Mouse (Mus musculus) embryo, embryonic 11.5 days (tissue): ENCODE measurements at regions not wholly inside any gene's neighbourhood (a gene's known extent, or its start where the extent isn't known, plus 50 kb on each side); places are given as distances from the start of the nearest gene placed in this dataset.
"Not testable (repeated sequence)": the region's sequence is repeated elsewhere in the genome, so short reads cannot be mapped to it uniquely, and the experiment has no call there.

ENCODE experiments used
- DNase-seq: peaks from one replicate; pipeline ENCODE4 v3.0.0-alpha.2; 2012; ENCODE audit warnings: low read depth, low spot score

DNA sequence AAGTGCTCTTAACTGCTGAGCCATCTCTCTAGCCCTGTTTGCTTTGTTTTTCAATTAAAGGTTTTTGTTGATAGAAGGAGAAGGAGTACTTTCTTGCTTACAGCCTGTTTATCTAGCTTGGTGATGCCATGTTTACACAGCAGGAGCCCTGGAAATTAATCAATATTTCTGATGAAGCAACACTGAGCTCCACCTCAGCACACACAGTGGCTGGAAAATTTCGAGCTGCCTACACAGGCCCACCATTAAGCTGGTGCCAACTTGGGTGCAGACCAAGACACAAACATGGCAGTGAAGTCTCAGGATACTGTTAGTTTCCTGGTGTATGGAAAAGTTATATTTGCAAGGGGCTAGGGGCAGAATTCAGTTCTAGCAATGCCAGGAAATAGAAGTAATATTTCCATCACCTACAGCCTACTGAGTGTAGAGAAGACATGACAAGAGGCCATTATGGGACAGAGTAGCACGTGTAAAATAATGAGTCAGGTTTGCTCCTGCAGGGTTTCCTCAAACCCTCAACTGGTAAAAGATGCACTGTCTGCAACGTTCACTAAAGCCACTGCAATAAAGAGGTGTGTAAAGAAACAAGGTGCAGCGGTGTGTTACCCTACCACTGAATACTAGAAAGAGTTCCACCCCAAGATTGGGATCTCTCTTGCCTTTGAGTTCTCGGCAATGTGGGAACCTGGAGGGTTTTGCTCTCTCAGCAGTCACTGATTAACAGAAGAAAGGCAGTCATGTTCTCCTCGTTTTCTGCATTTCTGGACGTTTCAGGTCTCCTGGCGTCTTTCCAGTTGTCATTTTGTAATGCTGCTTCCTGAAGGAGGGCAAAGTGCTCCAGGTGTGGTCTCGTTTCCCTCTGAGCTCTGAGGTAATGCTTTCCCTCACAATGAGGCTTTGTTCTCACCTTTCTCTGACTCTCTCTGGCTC, 108.8 kb upstream of the Fhl2 start:
- DNase-seq: no peak

DNA sequence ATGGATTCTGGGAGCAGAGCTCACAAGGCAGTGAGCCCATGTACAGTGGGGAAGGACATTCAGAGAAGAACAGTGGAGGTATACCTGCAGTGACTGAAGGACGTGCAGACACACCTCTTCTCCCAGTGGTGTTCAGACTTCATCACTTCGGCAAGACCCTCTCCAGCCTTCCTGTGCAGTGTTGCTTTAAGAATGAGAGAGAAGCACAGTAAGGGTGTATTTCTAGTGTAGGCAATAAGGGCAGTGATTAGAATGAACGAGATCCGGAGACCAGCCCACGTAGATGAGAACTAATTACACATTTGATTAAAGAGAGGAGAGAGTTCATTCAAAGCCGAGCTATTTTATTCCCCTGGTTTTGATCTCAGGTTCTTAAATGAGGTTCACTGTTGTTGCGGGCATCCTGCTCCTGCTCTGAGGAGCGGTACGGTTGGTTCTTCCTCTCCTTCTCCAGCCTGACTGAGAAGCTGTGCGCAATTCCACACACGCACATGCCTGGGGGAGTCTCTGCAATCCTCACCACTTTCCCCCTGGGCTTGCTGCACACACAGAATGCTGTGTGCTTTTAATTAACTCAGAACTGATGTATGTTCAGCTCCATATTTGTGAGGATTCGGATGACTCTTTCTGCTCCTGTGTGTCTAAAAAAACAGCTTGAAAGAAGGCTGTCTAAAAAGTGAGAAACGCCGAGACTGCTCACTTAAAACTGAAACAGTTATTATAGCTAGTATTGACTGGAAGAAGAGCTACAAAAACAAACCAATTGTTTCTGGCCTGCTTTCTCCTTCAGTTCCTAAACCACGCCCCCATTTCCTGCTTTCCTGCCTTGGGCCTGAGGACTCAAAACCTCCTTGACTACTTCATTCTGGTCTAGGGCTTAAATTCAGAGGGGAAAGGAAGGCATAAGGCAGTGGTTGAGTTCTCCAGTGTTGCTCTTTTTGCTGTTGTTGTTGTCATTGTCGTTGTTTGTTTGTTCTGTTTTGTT, 114.2 kb upstream of the Fhl2 start:
- DNase-seq: no peak

- not testable (repeated sequence) for DNase-seq
Observed at GRCm38 (mm10) chr1:43316331-43316730, 119.5 kb upstream of the Fhl2 start.

DNA sequence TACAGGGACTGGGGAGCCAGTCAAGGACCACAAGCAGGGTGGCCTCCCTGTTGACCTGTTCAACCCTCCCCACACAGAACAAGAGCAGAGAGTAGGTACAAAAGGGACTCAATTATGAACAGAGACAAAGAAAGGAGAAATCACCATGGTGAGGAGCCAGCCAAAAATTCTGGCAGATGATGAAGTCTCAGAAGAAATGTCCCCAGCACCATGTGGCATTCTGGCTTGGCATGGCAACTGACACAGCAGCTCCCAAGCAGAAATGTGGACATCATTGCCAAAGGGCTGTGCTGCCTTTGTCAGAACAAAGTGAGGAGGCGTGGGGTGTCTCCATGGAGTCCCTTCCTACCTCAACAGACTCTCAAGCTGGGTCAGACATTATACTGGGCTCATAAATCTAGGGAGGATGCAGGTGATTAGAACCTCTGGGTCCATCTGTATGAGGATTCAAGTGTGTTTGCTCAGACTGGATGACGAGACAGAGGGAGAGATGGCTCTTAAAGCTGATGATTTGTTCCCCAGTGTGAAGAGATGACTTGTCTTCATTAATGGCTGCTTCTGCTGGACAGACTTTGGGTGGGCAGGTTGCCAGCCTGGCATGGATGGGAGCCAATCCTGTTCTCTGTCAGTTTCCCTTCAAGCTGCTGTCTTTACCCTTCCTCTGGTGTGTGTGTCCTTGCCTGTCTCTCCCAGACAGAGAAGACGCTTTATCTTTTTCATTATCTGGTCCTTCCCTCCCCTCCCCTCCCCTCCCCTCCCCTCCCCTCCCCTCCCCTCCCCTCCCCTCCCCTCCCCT, 120.5 kb upstream of the Fhl2 start:
- no peak for DNase-seq

DNA sequence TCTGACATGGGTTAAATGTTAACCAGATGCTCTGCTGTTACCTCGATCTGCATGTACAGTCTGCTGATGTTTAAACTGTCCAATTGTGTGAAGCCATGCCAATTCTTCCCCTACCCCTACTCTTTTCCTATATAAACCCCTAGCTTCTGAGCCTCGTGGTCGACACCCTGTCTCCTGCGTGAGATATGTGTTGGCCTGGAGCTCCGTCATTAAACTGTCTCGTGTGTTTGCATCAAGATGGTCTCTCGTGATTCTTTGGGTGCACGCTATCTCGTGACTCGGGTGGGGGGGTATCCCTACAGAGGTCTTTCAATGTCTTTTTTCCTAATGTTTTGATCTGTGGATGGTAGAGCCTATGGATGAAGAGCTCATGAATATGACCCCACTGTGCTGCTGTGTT, 110.9 kb upstream of the Nck2 start:
- DNase-seq: not testable (repeated sequence)

GRCm38 (mm10) chr1:43337168-43337784, 107.1 kb upstream of the Nck2 start:
- DNase-seq: no peak

- DNase-seq: no peak
Observed at GRCm38 (mm10) chr1:43338096-43338915, 106.1 kb upstream of the Nck2 start.

DNA sequence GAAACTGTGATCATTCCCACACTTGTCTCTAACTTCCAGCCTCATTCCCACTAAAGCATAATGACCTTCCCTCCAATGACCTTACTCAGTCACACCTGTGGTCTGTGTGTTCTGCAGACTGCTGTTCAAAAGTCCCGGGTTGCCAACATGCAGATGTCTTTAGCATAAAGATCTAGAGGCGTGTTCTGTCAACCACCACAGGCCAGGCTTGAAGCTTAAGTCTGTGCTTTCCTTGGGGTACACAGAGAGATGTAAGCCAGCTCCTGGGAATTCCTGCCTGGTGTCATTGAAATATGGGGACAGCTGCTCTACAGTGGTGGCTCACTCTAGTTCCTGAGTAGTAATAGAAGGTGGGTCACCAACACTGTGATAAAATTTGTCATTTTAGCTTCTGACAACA, 101.5 kb upstream of the Nck2 start:
- DNase-seq: no peak

DNA sequence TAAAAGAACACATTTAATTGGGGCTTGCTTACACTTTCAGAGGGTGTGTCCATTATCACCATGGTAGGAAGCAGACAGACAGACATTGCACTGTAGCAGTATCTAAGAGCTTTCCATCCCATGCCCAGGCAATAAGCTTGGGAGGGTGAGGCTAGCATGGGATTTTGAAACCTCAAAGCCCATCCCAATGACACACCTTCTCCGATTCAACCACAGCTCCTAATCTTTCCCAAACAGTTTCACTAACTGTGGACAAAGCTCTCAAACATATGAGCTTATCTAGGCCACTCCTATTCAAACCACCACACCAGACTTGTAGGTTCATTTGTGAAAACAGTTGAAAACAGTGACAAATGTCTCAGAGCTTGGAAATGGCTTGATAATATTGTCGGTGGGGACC, 101.0 kb upstream of the Nck2 start:
- DNase-seq: no peak

DNA sequence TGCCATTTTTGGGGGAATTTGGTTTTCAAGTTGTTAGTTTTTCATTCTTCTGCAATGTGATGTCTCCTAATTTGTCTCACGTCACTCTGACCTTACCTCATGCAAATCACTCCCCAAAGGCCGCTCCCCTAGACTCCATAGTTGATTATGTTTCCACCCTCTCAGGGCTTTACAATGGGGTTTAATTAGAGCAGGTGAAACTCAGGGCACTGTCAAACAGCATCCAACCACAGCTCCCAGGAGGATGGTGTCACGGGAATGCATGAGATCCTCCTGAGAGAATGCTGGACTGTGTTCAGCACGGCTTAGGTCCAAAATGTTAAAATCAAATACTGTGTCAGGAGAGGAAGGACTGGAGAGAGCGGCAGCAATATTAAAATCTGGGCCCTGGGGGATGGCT, 100.4 kb upstream of the Nck2 start:
- no peak for DNase-seq

- no peak for DNase-seq
Observed at GRCm38 (mm10) chr1:43347152-43347551, 97.2 kb upstream of the Nck2 start.

GRCm38 (mm10) chr1:43349966-43350365, 94.4 kb upstream of the Nck2 start:
- DNase-seq: no peak

DNA sequence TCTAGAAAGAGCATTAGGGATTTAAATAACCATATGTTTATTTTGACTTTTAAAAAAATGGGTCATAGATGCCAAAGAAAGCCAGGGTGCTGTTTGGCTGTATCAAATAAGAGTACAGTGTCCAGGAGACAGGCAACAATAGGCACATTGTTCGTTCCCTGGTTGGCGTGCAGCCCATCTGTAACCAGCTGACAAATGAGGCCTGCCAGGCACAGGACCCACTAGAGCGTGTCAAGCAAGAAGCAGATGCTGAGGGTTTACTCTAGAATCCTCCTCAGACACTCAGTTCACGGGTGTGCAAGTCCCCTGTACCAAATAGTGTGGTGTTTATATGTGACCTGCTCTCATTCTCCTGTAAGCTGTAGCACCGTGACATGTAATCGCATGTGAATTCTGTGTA, 86.2 kb upstream of the Nck2 start:
- peak; percentile 48 for DNase-seq

DNA sequence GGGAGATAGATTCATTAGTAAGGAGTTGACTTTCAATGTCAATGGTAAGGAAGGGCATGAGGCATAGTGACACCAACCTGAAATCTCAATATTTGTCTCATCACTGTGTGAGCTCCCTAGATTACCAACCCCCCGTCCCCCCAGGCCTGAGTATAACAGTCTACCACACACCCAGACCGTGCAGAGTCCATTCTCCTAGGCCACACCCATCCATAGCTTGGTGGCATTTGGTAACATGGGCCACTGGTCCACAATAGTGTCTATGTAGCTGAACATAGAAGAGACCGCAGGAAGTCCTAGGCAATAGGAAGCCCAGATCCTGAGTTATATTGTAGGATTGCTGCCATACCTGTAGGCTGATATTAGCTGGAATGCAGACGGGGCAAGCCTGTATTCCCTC, 84.7 kb upstream of the Nck2 start:
- DNase-seq: no peak

GRCm38 (mm10) chr1:43360291-43360690, 84.1 kb upstream of the Nck2 start:
- DNase-seq: no peak

GRCm38 (mm10) chr1:43360741-43361140, 83.6 kb upstream of the Nck2 start:
- no peak for DNase-seq

DNA sequence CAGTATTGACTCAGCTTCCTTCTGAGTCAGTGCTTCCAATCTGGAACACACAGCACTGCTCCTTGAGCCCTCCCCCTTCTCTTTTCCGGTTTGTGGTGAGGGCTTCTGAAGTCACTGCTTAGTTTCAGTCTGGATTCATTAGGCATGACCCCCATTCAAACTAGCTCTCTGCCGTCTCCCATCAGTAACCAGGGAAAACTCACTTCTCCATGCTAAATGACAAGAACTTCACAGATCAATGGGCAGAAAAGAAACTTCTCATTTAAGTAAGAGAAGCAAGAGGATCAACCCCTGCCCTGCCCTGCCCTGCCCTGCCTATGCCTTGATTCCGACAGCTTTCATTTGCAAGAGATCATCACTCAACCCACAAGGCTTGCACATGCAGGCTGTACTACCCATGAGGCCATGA, 82.9 kb upstream of the Nck2 start:
- DNase-seq: no peak

GRCm38 (mm10) chr1:43362136-43362535, 82.2 kb upstream of the Nck2 start:
- DNase-seq: no peak

- no peak for DNase-seq
Observed at GRCm38 (mm10) chr1:43363178-43363577, 81.2 kb upstream of the Nck2 start.

DNA sequence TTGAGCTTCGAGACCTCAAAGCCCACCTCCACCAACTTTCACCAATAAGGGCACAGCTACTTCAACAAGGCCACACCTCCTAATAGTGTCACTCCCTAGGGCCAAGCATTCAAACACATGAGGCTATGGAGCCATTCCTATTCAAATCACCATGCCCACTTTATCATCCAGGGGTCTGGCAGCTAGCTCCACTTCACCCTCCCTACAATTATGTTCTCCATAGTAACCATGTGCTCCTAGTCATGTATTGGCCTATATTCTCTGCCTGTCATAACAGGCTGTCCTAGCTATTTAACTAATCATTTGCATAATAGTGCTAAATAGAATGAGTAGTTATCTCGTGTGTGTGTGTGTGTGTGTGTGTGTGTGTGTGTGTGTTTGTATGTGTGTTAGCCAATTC, 77.9 kb upstream of the Nck2 start:
- DNase-seq: no peak
